Mouse (Mus musculus) lung, adult 2 months (tissue): ENCODE measurements at regions not wholly inside any gene's neighbourhood (a gene's known extent, or its start where the extent isn't known, plus 50 kb on each side); places are given as distances from the start of the nearest gene placed in this dataset.

Experiments used
- CTCF ChIP-seq: fragments of 200-500 bp; IDR thresholded peaks from 2 replicates; pipeline ENCODE4 v1.5.1; 2011; ENCODE audit warnings: mild to moderate bottlenecking, low read length, control low read depth; ENCODE audit not compliant: insufficient read depth
- POLR2A ChIP-seq: fragments of 200-500 bp; IDR thresholded peaks from 2 replicates; pipeline ENCODE4 v1.6.1; 2011; ENCODE audit warnings: low read depth, mild to moderate bottlenecking, control low read depth, low read length, borderline replicate concordance; ENCODE audit errors: extremely low read depth

- TF ChIP-seq CTCF (no peak), POLR2A (no peak)
Observed at GRCm38 (mm10) chr16:29711912-29712681, 133.0 kb downstream of the Opa1 start.
